Mouse (Mus musculus): ENCODE data around the gene Rimkla. TPM values are rescaled to one million over a fixed set of nuclear protein-coding genes. Genes with fewer than 3 reads are reported as not detected.

The Rimkla gene
- polyA plus RNA-seq, 1 experiment, result not detected

GRCm38 (mm10) chr4:119425077-119425476, 67.4 kb downstream of the Rimkla start:
- H3K4me3 ChIP-seq (ENCODE audit: insufficient read depth, low read length), result no peak overlapping the region
- H3K4me1 ChIP-seq (ENCODE audit: control insufficient read depth, insufficient read depth, low read length), result peaks cover 5% of the 10 kb centered on the region
- H3K27ac ChIP-seq (ENCODE audit: insufficient read depth, low read length), result no peak overlapping the region
- TF ChIP-seq CTCF (IDR thresholded peaks at IDR 0.05; ENCODE audit: borderline replicate concordance, insufficient read depth, low read length), result no peak
- no peak for TF ChIP-seq POLR2A (IDR thresholded peaks at IDR 0.05; ENCODE audit: low read depth, low read length)

GRCm38 (mm10) chr4:119422294-119422964, 70.0 kb downstream of the Rimkla start, which contains the start of the genes Ppcs and Zmynd12:
Gene Ppcs (minus strand): TSS chr4:119422420.
Gene Zmynd12 (plus strand): TSS chr4:119422814.
- Histone ChIP-seq H3K4me1 (ENCODE audit: control insufficient read depth, insufficient read depth, low read length) (peaks cover 5% of the 10 kb centered on the region), H3K4me3 (ENCODE audit: insufficient read depth, low read length) (peak within 1 kb of the TSS; percentile 73), H3K27ac (ENCODE audit: insufficient read depth, low read length) (peak within 1 kb of the TSS; percentile 74)
- peak; percentile 81 for TF ChIP-seq POLR2A (IDR thresholded peaks at IDR 0.05; ENCODE audit: low read depth, low read length)
- TF ChIP-seq CTCF (IDR thresholded peaks at IDR 0.05; ENCODE audit: borderline replicate concordance, insufficient read depth, low read length), result no peak

- no peak for TF ChIP-seq CTCF (IDR thresholded peaks at IDR 0.05; ENCODE audit: borderline replicate concordance, insufficient read depth, low read length)
- no peak for TF ChIP-seq POLR2A (IDR thresholded peaks at IDR 0.05; ENCODE audit: low read depth, low read length)
- Histone ChIP-seq H3K4me3 (ENCODE audit: insufficient read depth, low read length) (peak overlapping the region; percentile 73), H3K4me1 (ENCODE audit: control insufficient read depth, insufficient read depth, low read length) (peaks cover 5% of the 10 kb centered on the region), H3K27ac (ENCODE audit: insufficient read depth, low read length) (peak overlapping the region; percentile 48)
These were observed 70.5 kb downstream of the Rimkla start for GRCm38 (mm10) chr4:119421921-119422293.

- H3K4me1 ChIP-seq (ENCODE audit: control insufficient read depth, insufficient read depth, low read length), result peaks cover 5% of the 10 kb centered on the region
- TF ChIP-seq CTCF (IDR thresholded peaks at IDR 0.05; ENCODE audit: borderline replicate concordance, insufficient read depth, low read length) (no peak), POLR2A (IDR thresholded peaks at IDR 0.05; ENCODE audit: low read depth, low read length) (no peak)
These were observed 71.2 kb downstream of the Rimkla start for GRCm38 (mm10) chr4:119421191-119421590.

GRCm38 (mm10) chr4:119417894-119418293, 74.5 kb downstream of the Rimkla start:
- H3K4me3 ChIP-seq (ENCODE audit: insufficient read depth, low read length), result no peak overlapping the region
- no peak overlapping the region for H3K27ac ChIP-seq (ENCODE audit: insufficient read depth, low read length)
- no peak for TF ChIP-seq POLR2A (IDR thresholded peaks at IDR 0.05; ENCODE audit: low read depth, low read length)
- no peak for TF ChIP-seq CTCF (IDR thresholded peaks at IDR 0.05; ENCODE audit: borderline replicate concordance, insufficient read depth, low read length)
- peaks cover 5% of the 10 kb centered on the region; the same call in 1 of the 2 replicates for H3K4me1 ChIP-seq (ENCODE audit: control insufficient read depth, insufficient read depth, low read length)

More at GRCm38 (mm10) chr4:119421191-119421590, 71.2 kb downstream of the Rimkla start:
- H3K4me3 ChIP-seq (ENCODE audit: insufficient read depth, low read length), result peak overlapping the region; percentile 73
- H3K27ac ChIP-seq (ENCODE audit: insufficient read depth, low read length), result no peak overlapping the region

GRCm38 (mm10) chr4:119417270-119417669, 75.2 kb downstream of the Rimkla start:
- no peak overlapping the region for H3K4me3 ChIP-seq (ENCODE audit: insufficient read depth, low read length)

More at GRCm38 (mm10) chr4:119417270-119417669, 75.2 kb downstream of the Rimkla start:
- H3K4me1 ChIP-seq (ENCODE audit: control insufficient read depth, insufficient read depth, low read length), result peaks cover 5% of the 10 kb centered on the region; the same call in 1 of the 2 replicates
- TF ChIP-seq POLR2A (IDR thresholded peaks at IDR 0.05; ENCODE audit: low read depth, low read length), result no peak
- no peak for TF ChIP-seq CTCF (IDR thresholded peaks at IDR 0.05; ENCODE audit: borderline replicate concordance, insufficient read depth, low read length)
- H3K27ac ChIP-seq (ENCODE audit: insufficient read depth, low read length), result no peak overlapping the region

Other genes with a start within 250 kb of the Rimkla start
- gene Cldn19, start 237.2 kb downstream of the Rimkla start, polyA plus RNA-seq (2011; ENCODE audit: insufficient read length, low read depth, missing spikeins), result 0.20 and 0.21 TPM in 2 replicates
- gene Ybx1, start 198.0 kb downstream of the Rimkla start, polyA plus RNA-seq (2011; ENCODE audit: insufficient read length, low read depth, missing spikeins), result 867 and 936 TPM in 2 replicates
- 46.0 and 48.4 TPM in 2 replicates for gene Ppih, start 172.1 kb downstream of the Rimkla start, polyA plus RNA-seq (2011; ENCODE audit: insufficient read length, low read depth, missing spikeins)
- 1.3 and 2.0 TPM in 2 replicates for gene Ccdc30, start 77.1 kb downstream of the Rimkla start, polyA plus RNA-seq (2011; ENCODE audit: insufficient read length, low read depth, missing spikeins)
- 8.9 and 10.5 TPM in 2 replicates for gene Ppcs, start 70.2 kb downstream of the Rimkla start, polyA plus RNA-seq (2011; ENCODE audit: insufficient read length, low read depth, missing spikeins)
- not detected in 2 replicates for gene Zmynd12, start 69.8 kb downstream of the Rimkla start, polyA plus RNA-seq (2011; ENCODE audit: insufficient read length, low read depth, missing spikeins)
- gene Foxj3, start 44.4 kb upstream of the Rimkla start, polyA plus RNA-seq (2011; ENCODE audit: insufficient read length, low read depth, missing spikeins), result 40.3 and 48.6 TPM in 2 replicates
- 3.5 and 4.9 TPM in 2 replicates for gene Frg2f1, start 46.9 kb upstream of the Rimkla start, polyA plus RNA-seq (2011; ENCODE audit: insufficient read length, low read depth, missing spikeins)
- not detected in 2 replicates for gene Guca2a, start 145.1 kb upstream of the Rimkla start, polyA plus RNA-seq (2011; ENCODE audit: insufficient read length, low read depth, missing spikeins)
- gene Guca2b, start 166.3 kb upstream of the Rimkla start, polyA plus RNA-seq (2011; ENCODE audit: insufficient read length, low read depth, missing spikeins), result not detected in 2 replicates
- 2.9 and 3.8 TPM in 2 replicates for gene Hivep3, start 241.2 kb upstream of the Rimkla start, polyA plus RNA-seq (2011; ENCODE audit: insufficient read length, low read depth, missing spikeins)